Mouse (Mus musculus): ENCODE data around the gene Med16. TPM values are rescaled to one million over a fixed set of nuclear protein-coding genes. Genes with fewer than 3 reads are reported as not detected.

The Med16 gene
- total RNA-seq, 1 experiment, result 21.0 TPM

DNA sequence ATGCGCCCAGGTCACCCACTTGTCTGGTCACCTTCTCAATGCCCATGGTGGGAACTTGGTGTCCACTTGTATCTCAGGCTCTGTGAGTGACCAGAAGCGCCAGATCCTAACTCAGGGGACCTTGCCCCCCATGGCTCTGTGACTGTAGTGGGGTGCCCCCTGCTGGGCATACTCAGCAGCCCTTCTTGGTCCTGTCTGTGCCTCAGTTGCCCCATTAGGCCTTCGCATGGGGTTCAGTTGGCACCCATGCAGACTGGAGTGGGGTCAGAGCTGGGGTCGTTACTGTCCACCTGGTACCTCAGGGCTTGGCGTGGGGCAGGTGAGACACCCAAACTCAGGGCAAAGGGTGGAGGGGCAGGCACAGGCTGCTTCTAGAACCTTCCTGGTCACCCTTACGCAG lies 45.2 kb upstream of the Med16 start:
- no peak for DNase-seq (ENCODE audit: low read depth, low spot score)
- Histone ChIP-seq H3K36me3 (ENCODE audit: control insufficient read depth, insufficient read depth, low read length, poor library complexity, severe bottlenecking) (peaks cover 2% of the 10 kb centered on the region; the same call in 1 of the 2 replicates), H3K27ac (ENCODE audit: insufficient read depth, low read depth, low read length, poor library complexity, severe bottlenecking) (no peak overlapping the region), H3K4me3 (ENCODE audit: insufficient read depth in 1 of 2, low read depth in 1 of 2, low read length in 2 of 2, poor library complexity in 1 of 2, severe bottlenecking in 1 of 2) (no peak overlapping the region), H3K4me1 (ENCODE audit: control insufficient read depth in 2 of 2, insufficient read depth in 2 of 2, low read length in 2 of 2, poor library complexity in 1 of 2) (peaks cover 0 to 25% of the 10 kb centered on the region in 2 experiments; a peak in 2 of 4 replicates), H3K9ac (ENCODE audit: insufficient read depth, low read depth, low read length, poor library complexity, severe bottlenecking) (no peak overlapping the region), H3K9me3 (ENCODE audit: control insufficient read depth, insufficient read depth, low read depth, low read length) (no peaks in the 10 kb centered on the region)
- TF ChIP-seq MAFK (IDR thresholded peaks at IDR 0.05; ENCODE audit: insufficient read depth, low read depth, low read length), result no peak
- TF ChIP-seq ZNF384 (IDR thresholded peaks at IDR 0.05; ENCODE audit: low read depth, low read length), result no peak
- TF ChIP-seq HCFC1 (IDR thresholded peaks at IDR 0.05; ENCODE audit: borderline replicate concordance, insufficient read depth, low read length), result no peak
- TF ChIP-seq CHD2 (IDR thresholded peaks at IDR 0.05; ENCODE audit: low read depth, low read length), result no peak
- no peak for TF ChIP-seq ZC3H11A (IDR thresholded peaks at IDR 0.05; ENCODE audit: borderline replicate concordance, low read depth, low read length)
- in situ Hi-C loops (cut with MboI; ENCODE audit: low sequenced_read_pairs in 2 of 2, unreplicated experiment in 2 of 2), result no loop called here

DNA sequence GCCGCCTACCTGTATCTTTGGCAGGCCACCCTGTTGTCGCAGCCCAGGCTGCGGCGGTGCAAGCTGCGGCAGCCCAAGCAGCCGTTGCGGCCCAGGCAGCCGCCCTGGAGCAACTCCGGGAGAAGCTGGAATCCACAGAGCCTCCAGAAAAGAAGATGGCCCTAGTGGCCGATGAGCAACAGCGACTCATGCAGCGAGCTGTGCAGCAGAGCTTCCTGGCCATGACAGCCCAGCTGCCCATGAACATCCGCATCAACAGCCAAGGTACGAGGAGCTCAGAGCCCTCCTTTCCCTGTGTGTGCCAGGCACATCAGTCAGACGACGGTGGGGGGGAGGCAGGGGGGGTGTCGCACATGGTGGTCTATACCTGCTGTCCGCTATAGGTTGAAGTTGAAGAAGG lies 41.9 kb upstream of the Med16 start:
- Histone ChIP-seq H3K4me1 (ENCODE audit: control insufficient read depth in 2 of 2, insufficient read depth in 2 of 2, low read length in 2 of 2, poor library complexity in 1 of 2) (peaks cover 0 to 12% of the 10 kb centered on the region in 2 experiments; a peak in 2 of 4 replicates), H3K9ac (ENCODE audit: insufficient read depth, low read depth, low read length, poor library complexity, severe bottlenecking) (no peak overlapping the region), H3K9me3 (ENCODE audit: control insufficient read depth, insufficient read depth, low read depth, low read length) (no peaks in the 10 kb centered on the region), H3K4me3 (ENCODE audit: insufficient read depth in 1 of 2, low read depth in 1 of 2, low read length in 2 of 2, poor library complexity in 1 of 2, severe bottlenecking in 1 of 2) (no peak overlapping the region; a peak in 1 of 4 replicates), H3K27ac (ENCODE audit: insufficient read depth, low read depth, low read length, poor library complexity, severe bottlenecking) (no peak overlapping the region), H3K36me3 (ENCODE audit: control insufficient read depth, insufficient read depth, low read length, poor library complexity, severe bottlenecking) (peaks cover 2% of the 10 kb centered on the region; the same call in 1 of the 2 replicates)
- TF ChIP-seq MAFK (IDR thresholded peaks at IDR 0.05; ENCODE audit: insufficient read depth, low read depth, low read length) (no peak), HCFC1 (IDR thresholded peaks at IDR 0.05; ENCODE audit: borderline replicate concordance, insufficient read depth, low read length) (no peak), CHD2 (IDR thresholded peaks at IDR 0.05; ENCODE audit: low read depth, low read length) (no peak), ZNF384 (IDR thresholded peaks at IDR 0.05; ENCODE audit: low read depth, low read length) (no peak), ZC3H11A (IDR thresholded peaks at IDR 0.05; ENCODE audit: borderline replicate concordance, low read depth, low read length) (no peak)
- DNase-seq (ENCODE audit: low read depth, low spot score), result no peak
- in situ Hi-C loops (cut with MboI; ENCODE audit: low sequenced_read_pairs in 2 of 2, unreplicated experiment in 2 of 2), result no loop called here

DNA sequence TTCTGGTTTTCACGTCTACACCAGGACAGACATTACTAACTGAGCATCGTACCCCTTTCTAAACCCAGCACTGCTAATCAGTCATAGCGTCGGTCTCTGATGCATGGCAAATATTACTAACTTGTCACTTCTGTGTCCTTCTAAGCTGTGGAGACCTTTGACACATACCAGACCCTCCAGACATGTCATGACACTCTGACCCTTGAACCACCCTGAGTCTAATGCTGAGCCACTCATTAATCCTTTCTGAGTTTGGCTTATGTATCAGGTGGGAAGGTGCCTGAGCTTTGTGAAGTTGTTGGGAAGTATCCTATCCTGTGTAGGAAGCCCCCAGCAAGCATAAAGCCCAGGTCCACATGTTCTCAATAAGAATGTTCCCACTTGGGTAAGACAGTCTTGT lies 41.1 kb upstream of the Med16 start:
- Histone ChIP-seq H3K27ac (ENCODE audit: insufficient read depth, low read depth, low read length, poor library complexity, severe bottlenecking) (no peak overlapping the region), H3K4me1 (ENCODE audit: control insufficient read depth in 2 of 2, insufficient read depth in 2 of 2, low read length in 2 of 2, poor library complexity in 1 of 2) (peaks cover 0 to 10% of the 10 kb centered on the region in 2 experiments; a peak in 1 of 4 replicates), H3K36me3 (ENCODE audit: control insufficient read depth, insufficient read depth, low read length, poor library complexity, severe bottlenecking) (peaks cover 2% of the 10 kb centered on the region; the same call in 1 of the 2 replicates), H3K9ac (ENCODE audit: insufficient read depth, low read depth, low read length, poor library complexity, severe bottlenecking) (no peak overlapping the region), H3K4me3 (ENCODE audit: insufficient read depth in 1 of 2, low read depth in 1 of 2, low read length in 2 of 2, poor library complexity in 1 of 2, severe bottlenecking in 1 of 2) (no peak overlapping the region), H3K9me3 (ENCODE audit: control insufficient read depth, insufficient read depth, low read depth, low read length) (no peaks in the 10 kb centered on the region)
- no peak for DNase-seq (ENCODE audit: low read depth, low spot score)
- no peak for TF ChIP-seq HCFC1 (IDR thresholded peaks at IDR 0.05; ENCODE audit: borderline replicate concordance, insufficient read depth, low read length)
- no peak for TF ChIP-seq ZNF384 (IDR thresholded peaks at IDR 0.05; ENCODE audit: low read depth, low read length)
- no peak for TF ChIP-seq CHD2 (IDR thresholded peaks at IDR 0.05; ENCODE audit: low read depth, low read length)
- TF ChIP-seq ZC3H11A (IDR thresholded peaks at IDR 0.05; ENCODE audit: borderline replicate concordance, low read depth, low read length), result no peak
- no peak for TF ChIP-seq MAFK (IDR thresholded peaks at IDR 0.05; ENCODE audit: insufficient read depth, low read depth, low read length)
- in situ Hi-C loops (cut with MboI; ENCODE audit: low sequenced_read_pairs in 2 of 2, unreplicated experiment in 2 of 2), result no loop called here

DNA sequence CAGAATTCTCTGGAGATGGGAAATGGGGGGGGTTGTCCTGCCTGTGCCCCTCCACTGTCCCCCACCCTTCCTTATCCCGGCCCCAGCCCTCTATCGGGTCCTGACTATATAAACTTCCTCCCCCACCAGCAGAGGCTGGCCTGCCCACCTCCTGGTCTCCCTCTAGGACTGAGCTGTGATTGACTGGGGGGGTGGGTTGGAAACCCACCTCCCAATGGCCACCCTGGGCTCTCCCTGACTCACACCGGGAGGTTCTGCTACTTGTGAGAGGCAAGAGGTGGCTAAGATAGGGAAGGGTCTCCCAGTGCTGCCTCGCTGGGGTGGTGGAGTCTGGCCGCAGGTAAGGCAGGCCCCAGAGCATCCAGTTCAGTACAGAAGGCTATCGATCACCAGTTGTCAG lies 38.8 kb upstream of the Med16 start:
- no peak overlapping the region for H3K27ac ChIP-seq (ENCODE audit: insufficient read depth, low read depth, low read length, poor library complexity, severe bottlenecking)

More for the DNA sequence above, 38.8 kb upstream of the Med16 start:
- no peak for DNase-seq (ENCODE audit: low read depth, low spot score)
- Histone ChIP-seq H3K9ac (ENCODE audit: insufficient read depth, low read depth, low read length, poor library complexity, severe bottlenecking) (no peak overlapping the region), H3K4me1 (ENCODE audit: control insufficient read depth in 2 of 2, insufficient read depth in 2 of 2, low read length in 2 of 2, poor library complexity in 1 of 2) (peaks cover 0 to 10% of the 10 kb centered on the region in 2 experiments; a peak in 1 of 4 replicates), H3K9me3 (ENCODE audit: control insufficient read depth, insufficient read depth, low read depth, low read length) (no peaks in the 10 kb centered on the region), H3K36me3 (ENCODE audit: control insufficient read depth, insufficient read depth, low read length, poor library complexity, severe bottlenecking) (peaks cover 2% of the 10 kb centered on the region; the same call in 1 of the 2 replicates), H3K4me3 (ENCODE audit: insufficient read depth in 1 of 2, low read depth in 1 of 2, low read length in 2 of 2, poor library complexity in 1 of 2, severe bottlenecking in 1 of 2) (no peak overlapping the region)
- TF ChIP-seq ZC3H11A (IDR thresholded peaks at IDR 0.05; ENCODE audit: borderline replicate concordance, low read depth, low read length) (no peak), MAFK (IDR thresholded peaks at IDR 0.05; ENCODE audit: insufficient read depth, low read depth, low read length) (no peak), HCFC1 (IDR thresholded peaks at IDR 0.05; ENCODE audit: borderline replicate concordance, insufficient read depth, low read length) (no peak), CHD2 (IDR thresholded peaks at IDR 0.05; ENCODE audit: low read depth, low read length) (no peak), ZNF384 (IDR thresholded peaks at IDR 0.05; ENCODE audit: low read depth, low read length) (no peak)
- in situ Hi-C loops (cut with MboI; ENCODE audit: low sequenced_read_pairs in 2 of 2, unreplicated experiment in 2 of 2), result no loop called here
